Mouse (Mus musculus) liver, postnatal 0 days (tissue): ENCODE measurements around the gene Ncbp3. TPM values are rescaled to one million over a fixed set of nuclear protein-coding genes. Genes with fewer than 3 reads are reported as not detected.

ENCODE experiments used
- ATAC-seq: fragments of 200-750 bp; cut with Nextera tagmentation; 2 replicates; pipeline ENCODE4 v1.8.0; 2017; ENCODE audit warnings: mild to moderate bottlenecking, moderate library complexity
- DNase-seq: peaks from one replicate; pipeline ENCODE4 v3.0.0-alpha.2; 2016
- H3K27ac ChIP-seq: fragments of 300-500 bp; sonication (generic); 2 replicates; pipeline ENCODE4 v1.5.1; 2014; ENCODE audit warnings: antibody characterized with exemption, moderate library complexity, mild to moderate bottlenecking, low read depth
- H3K27me3 ChIP-seq: fragments of 300-500 bp; sonication (generic); 2 replicates; pipeline ENCODE4 v1.6.1; 2014; ENCODE audit warnings: low read length, control low read depth, mixed read lengths; ENCODE audit not compliant: insufficient read depth
- H3K36me3 ChIP-seq: fragments of 300-500 bp; sonication (generic); replicated peaks from 2 replicates; pipeline ENCODE4 v1.6.1; 2014; ENCODE audit warnings: mild to moderate bottlenecking, control low read depth, low read length, moderate library complexity, mixed read lengths; ENCODE audit not compliant: insufficient read depth
- H3K4me1 ChIP-seq: fragments of 300-500 bp; sonication (generic); 2 replicates; pipeline ENCODE4 v1.6.1; 2014; ENCODE audit warnings: antibody characterized with exemption, mild to moderate bottlenecking, control low read depth; ENCODE audit not compliant: insufficient read depth
- H3K4me2 ChIP-seq: fragments of 300-500 bp; sonication (generic); 2 replicates; pipeline ENCODE4 v1.6.1; 2014; ENCODE audit warnings: low read depth, mild to moderate bottlenecking, low read length, moderate library complexity, mixed read lengths
- H3K4me3 ChIP-seq: fragments of 300-500 bp; sonication (generic); 2 replicates; pipeline ENCODE4 v1.5.1; 2014; ENCODE audit warnings: low read depth, low read length
- H3K9ac ChIP-seq: fragments of 300-500 bp; sonication (generic); replicated peaks from 2 replicates; pipeline ENCODE4 v1.6.1; 2014; ENCODE audit warnings: mild to moderate bottlenecking, moderate library complexity
- H3K9me3 ChIP-seq: fragments of 300-500 bp; sonication (generic); 2 replicates; pipeline ENCODE4 v1.6.1; 2016; ENCODE audit warnings: mild to moderate bottlenecking, control low read depth, low read length, mixed read lengths
- CTCF ChIP-seq: sonication (generic); IDR thresholded peaks from 2 replicates; pipeline ENCODE4 v1.5.1; 2016; ENCODE audit warnings: antibody characterized with exemption, low read depth
- EP300 ChIP-seq: IDR thresholded peaks from 2 replicates; pipeline ENCODE4 v1.6.1; 2016; ENCODE audit warnings: antibody characterized with exemption, low read depth, mild to moderate bottlenecking
- WGBS: fragments of 180-500 bp; shearing (Covaris S2); extraction: QIAGEN DNeasy Blood & Tissue Kit; methylation state at CpG from one replicate; pipeline ENCODE4 v1.1.7; 2014; ENCODE audit not compliant: insufficient replicate concordance; 5-methylcytosine and 5-hydroxymethylcytosine counted together
- polyA plus RNA-seq: library from polyadenylated mRNA; unstranded; fragments of >200 nt; fragmentation: Nextera tagmentation; extraction: Ambion mirVana; gene quantifications from 2 replicates; pipeline ENCODE4 v1.2.1, GENCODE M21; 2015

Ncbp3 gene
- polyA plus RNA-seq, 1 experiment from 2014 or later, result 2.7 TPM

DNA sequence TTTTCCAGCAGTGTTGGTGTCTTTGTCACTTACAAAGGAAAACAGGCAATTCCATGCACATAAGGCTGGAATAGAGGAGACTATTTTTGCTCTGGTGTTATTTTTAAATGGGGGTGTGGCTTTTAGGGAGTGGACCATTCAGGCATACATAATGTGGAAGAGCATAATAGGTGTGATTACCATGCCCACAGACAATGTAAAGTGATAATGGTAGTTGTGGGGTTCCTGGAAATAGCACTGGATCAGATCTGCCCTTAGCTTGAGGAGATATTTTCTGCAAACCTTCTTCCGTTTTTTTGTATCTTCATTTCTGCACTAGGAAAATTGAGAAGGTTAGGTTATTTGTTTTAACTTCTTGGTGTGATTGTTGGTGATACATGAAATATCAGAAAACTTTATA, 5.2 kb downstream of the Ncbp3 start:
- Histone ChIP-seq H3K4me1 (peaks cover 6% of the 10 kb centered on the region), H3K4me2 (no peak overlapping the region), H3K9me3 (no peaks in the 10 kb centered on the region), H3K27me3 (no peaks in the 10 kb centered on the region), H3K27ac (no peak overlapping the region), H3K36me3 (peaks cover 49% of the 10 kb centered on the region), H3K4me3 (no peak overlapping the region), H3K9ac (no peak overlapping the region)
- WGBS, result 71% methylated on average over 1 of the region's 1 CpGs
- ATAC-seq (no peak), DNase-seq (no peak)
- TF ChIP-seq EP300 (no peak), CTCF (no peak)

GRCm38 (mm10) chr11:73057701-73058100, 10.1 kb downstream of the Ncbp3 start:
- TF ChIP-seq CTCF, result no peak
- TF ChIP-seq EP300, result no peak
- ATAC-seq, result no peak

GRCm38 (mm10) chr11:73059630-73060029, 12.0 kb downstream of the Ncbp3 start:
- H3K36me3 ChIP-seq, result peaks cover 31% of the 10 kb centered on the region
- H3K4me3 ChIP-seq, result no peak overlapping the region
- no peak overlapping the region for H3K4me2 ChIP-seq
- no peak overlapping the region for H3K27ac ChIP-seq
- H3K9ac ChIP-seq, result no peak overlapping the region
- TF ChIP-seq CTCF (no peak), EP300 (no peak)
- no peak for ATAC-seq
- 75% methylated on average over 3 of the region's 3 CpGs for WGBS
- no peaks in the 10 kb centered on the region for H3K4me1 ChIP-seq
- DNase-seq, result no peak
- no peaks in the 10 kb centered on the region for H3K27me3 ChIP-seq
- H3K9me3 ChIP-seq, result no peaks in the 10 kb centered on the region

More at GRCm38 (mm10) chr11:73057701-73058100, 10.1 kb downstream of the Ncbp3 start:
- no peaks in the 10 kb centered on the region for H3K4me1 ChIP-seq
- H3K4me3 ChIP-seq, result no peak overlapping the region
- H3K27me3 ChIP-seq, result no peaks in the 10 kb centered on the region
- H3K27ac ChIP-seq, result no peak overlapping the region
- no peak overlapping the region for H3K9ac ChIP-seq
- 65% methylated on average over 5 of the region's 5 CpGs for WGBS
- DNase-seq, result no peak
- no peaks in the 10 kb centered on the region for H3K9me3 ChIP-seq
- H3K36me3 ChIP-seq, result peaks cover 42% of the 10 kb centered on the region
- no peak overlapping the region for H3K4me2 ChIP-seq

DNA sequence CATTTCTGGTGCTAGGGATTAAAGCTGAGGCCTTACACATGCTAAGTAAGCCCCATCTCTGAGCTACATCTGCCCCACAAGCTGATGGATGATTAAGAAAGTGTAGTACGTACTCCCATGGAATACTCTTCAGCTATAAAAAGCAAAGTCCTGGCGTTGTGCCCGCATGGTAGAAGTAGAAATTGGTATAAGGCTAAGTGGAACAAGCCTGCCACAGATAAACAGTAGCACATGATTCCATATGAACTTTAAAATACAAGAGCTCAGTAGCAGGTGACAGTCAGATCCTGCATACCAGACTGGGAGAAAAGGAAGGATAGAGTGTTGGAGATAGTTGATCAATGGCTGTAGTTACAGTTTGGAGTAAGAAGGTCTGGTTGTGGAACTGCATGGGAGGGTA, 13.8 kb downstream of the Ncbp3 start:
- H3K36me3 ChIP-seq, result peaks cover 30% of the 10 kb centered on the region
- DNase-seq, result no peak
- no peaks in the 10 kb centered on the region for H3K9me3 ChIP-seq
- 86% methylated on average over 3 of the region's 3 CpGs for WGBS
- no peaks in the 10 kb centered on the region for H3K27me3 ChIP-seq
- ATAC-seq, result no peak
- no peak overlapping the region for H3K27ac ChIP-seq
- H3K9ac ChIP-seq, result no peak overlapping the region
- no peak overlapping the region for H3K4me2 ChIP-seq
- no peaks in the 10 kb centered on the region for H3K4me1 ChIP-seq
- TF ChIP-seq CTCF (no peak), EP300 (no peak)
- H3K4me3 ChIP-seq, result no peak overlapping the region

DNA sequence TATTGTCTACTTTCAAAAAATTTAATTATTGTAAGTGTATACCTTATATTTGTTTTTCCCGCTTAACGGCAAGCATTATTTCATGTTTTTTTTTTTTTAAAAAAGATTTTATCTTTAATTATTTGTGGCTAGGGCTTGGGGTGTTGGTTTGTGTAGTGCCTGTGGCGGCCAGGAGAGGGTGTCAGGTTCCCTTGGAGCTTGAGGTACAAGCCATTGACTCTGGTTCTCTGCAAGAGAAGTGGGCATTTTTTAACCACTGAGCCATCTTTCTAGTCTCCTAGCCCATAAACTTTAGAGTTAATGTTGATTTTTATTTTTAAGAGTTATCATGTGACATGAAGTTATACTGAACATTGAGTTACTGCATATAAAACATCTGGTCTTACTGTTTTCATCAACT, 24.3 kb downstream of the Ncbp3 start:
- TF ChIP-seq EP300 (no peak), CTCF (peak; percentile 66)
- no peak overlapping the region for H3K27ac ChIP-seq
- no peak overlapping the region for H3K4me3 ChIP-seq
- H3K27me3 ChIP-seq, result no peaks in the 10 kb centered on the region
- H3K4me2 ChIP-seq, result no peak overlapping the region
- H3K9ac ChIP-seq, result no peak overlapping the region
- 72% methylated on average over 3 of the region's 3 CpGs for WGBS
- ATAC-seq (no peak), DNase-seq (peak; percentile 45)
- H3K36me3 ChIP-seq, result peaks cover 68% of the 10 kb centered on the region
- no peaks in the 10 kb centered on the region for H3K9me3 ChIP-seq
- H3K4me1 ChIP-seq, result no peaks in the 10 kb centered on the region

DNA sequence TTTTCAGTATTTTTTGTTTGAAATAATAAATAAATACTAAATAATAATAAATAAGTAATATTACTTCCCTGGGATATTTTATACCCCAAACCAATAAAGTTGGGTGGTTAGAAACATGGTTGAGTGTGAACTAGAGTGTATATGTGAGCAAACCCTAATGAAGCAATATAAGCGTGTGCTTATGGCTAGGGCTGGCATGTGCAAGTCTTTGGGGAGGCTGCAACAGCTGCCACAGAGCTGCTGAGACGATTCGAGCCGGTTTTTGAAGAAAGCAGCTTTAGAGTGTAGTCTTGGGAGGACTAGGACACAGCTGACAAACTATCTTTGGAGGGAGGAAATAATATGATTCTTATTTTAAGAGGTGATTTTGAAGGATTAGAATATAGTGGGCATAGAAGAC, 28.7 kb downstream of the Ncbp3 start:
- TF ChIP-seq EP300 (no peak), CTCF (no peak)
- no peak for DNase-seq
- WGBS, result 87% methylated on average over 4 of the region's 4 CpGs
- Histone ChIP-seq H3K36me3 (peaks cover 63% of the 10 kb centered on the region), H3K27me3 (no peaks in the 10 kb centered on the region), H3K27ac (no peak overlapping the region), H3K4me3 (no peak overlapping the region), H3K4me1 (no peaks in the 10 kb centered on the region), H3K9ac (no peak overlapping the region), H3K4me2 (no peak overlapping the region), H3K9me3 (no peaks in the 10 kb centered on the region)
- no peak for ATAC-seq

DNA sequence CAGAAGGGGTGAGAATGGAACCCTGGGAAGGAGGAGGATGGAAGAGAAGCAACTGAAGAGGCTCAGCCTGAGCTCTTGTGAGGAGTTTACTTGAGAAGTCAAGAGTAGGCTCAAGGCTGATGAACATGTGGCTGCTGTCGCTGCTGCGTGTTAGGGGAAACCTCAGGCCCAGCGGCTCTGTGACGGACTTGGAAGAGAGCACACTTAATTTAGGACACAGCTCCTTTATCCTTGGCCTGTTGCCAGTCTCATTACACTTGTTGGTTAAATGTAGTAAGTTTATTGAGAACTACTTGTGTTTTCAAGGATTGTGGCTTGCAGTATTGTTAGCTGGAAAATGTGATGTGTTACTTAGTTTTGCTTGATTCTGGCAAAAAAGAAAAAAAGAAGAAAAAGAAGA, 29.1 kb downstream of the Ncbp3 start:
- Histone ChIP-seq H3K4me2 (no peak overlapping the region), H3K4me3 (no peak overlapping the region), H3K9me3 (no peaks in the 10 kb centered on the region), H3K4me1 (no peaks in the 10 kb centered on the region), H3K27me3 (no peaks in the 10 kb centered on the region), H3K27ac (no peak overlapping the region), H3K36me3 (peaks cover 64% of the 10 kb centered on the region), H3K9ac (no peak overlapping the region)
- no peak for TF ChIP-seq CTCF
- TF ChIP-seq EP300, result no peak
- 86% methylated on average over 4 of the region's 4 CpGs for WGBS
- DNase-seq, result no peak
- no peak for ATAC-seq
